Mouse (Mus musculus) midbrain, embryonic 15.5 days (tissue): Measurements from ENCODE around the gene Opn1sw. TPM values are rescaled to one million over a fixed set of nuclear protein-coding genes. Genes with fewer than 3 reads are reported as not detected.
A peak's percentile ranks its signal among the peaks of the same experiment; 100 is the strongest.

Source experiments
- ATAC-seq: fragments of 200-750 bp; cut with Nextera tagmentation; replicated peaks from 2 replicates; pipeline ENCODE4 v1.8.0; 2017; ENCODE audit warnings: moderate TSS enrichment
- H3K27ac ChIP-seq: fragments of 300-500 bp; sonication (generic); 2 replicates; pipeline ENCODE4 v1.5.1; 2015; ENCODE audit warnings: mild to moderate bottlenecking, inconsistent platforms
- H3K27me3 ChIP-seq: fragments of 300-500 bp; sonication (generic); replicated peaks from 2 replicates; pipeline ENCODE4 v1.6.1; 2015; ENCODE audit warnings: inconsistent platforms
- H3K36me3 ChIP-seq: fragments of 300-500 bp; sonication (generic); replicated peaks from 2 replicates; pipeline ENCODE4 v1.6.1; 2015; ENCODE audit warnings: inconsistent platforms
- H3K4me1 ChIP-seq: fragments of 300-500 bp; sonication (generic); 2 replicates; pipeline ENCODE4 v1.6.1; 2015; ENCODE audit warnings: inconsistent platforms
- H3K4me2 ChIP-seq: fragments of 300-500 bp; sonication (generic); 2 replicates; pipeline ENCODE4 v1.6.1; 2015; ENCODE audit warnings: inconsistent platforms, mild to moderate bottlenecking, moderate library complexity
- H3K4me3 ChIP-seq: fragments of 300-500 bp; sonication (generic); 2 replicates; pipeline ENCODE4 v1.5.1; 2015; ENCODE audit warnings: mild to moderate bottlenecking, inconsistent platforms
- H3K9ac ChIP-seq: fragments of 300-500 bp; sonication (generic); 2 replicates; pipeline ENCODE4 v1.6.1; 2015; ENCODE audit warnings: mild to moderate bottlenecking, inconsistent platforms
- H3K9me3 ChIP-seq: fragments of 300-500 bp; sonication (generic); 2 replicates; pipeline ENCODE4 v1.6.1; 2016; ENCODE audit warnings: inconsistent platforms
- WGBS: fragments of 180-500 bp; shearing (Covaris S2); methylation state at CpG from one replicate; pipeline ENCODE4 v1.1.7; 2015; ENCODE audit warnings: mixed read lengths; 5-methylcytosine and 5-hydroxymethylcytosine counted together
- polyA plus RNA-seq: library from polyadenylated mRNA; unstranded; fragments of >200 nt; fragmentation: Nextera tagmentation; extraction: Ambion mirVana; gene quantifications from 2 replicates; pipeline ENCODE4 v1.2.1, GENCODE M21; 2015

The Opn1sw gene
- polyA plus RNA-seq, 1 experiment from 2014 or later: 0.54 TPM

GRCm38 (mm10) chr6:29426331-29426730 is 38.1 kb upstream of the Opn1sw start:
- no peak overlapping the region for H3K4me2 ChIP-seq
- peaks cover 6% of the 10 kb centered on the region; the same call in 1 of the 2 replicates for H3K27me3 ChIP-seq
- no peak overlapping the region for H3K9ac ChIP-seq
- H3K36me3 ChIP-seq: no peaks in the 10 kb centered on the region
- no peaks in the 10 kb centered on the region for H3K4me1 ChIP-seq
- no peak overlapping the region for H3K27ac ChIP-seq
- no peaks in the 10 kb centered on the region for H3K9me3 ChIP-seq
- ATAC-seq: no peak
- WGBS: 83% methylated on average over 6 of the region's 6 CpGs
- no peak overlapping the region for H3K4me3 ChIP-seq

- Histone ChIP-seq H3K4me1 (no peaks in the 10 kb centered on the region), H3K4me2 (no peak overlapping the region), H3K27ac (no peak overlapping the region), H3K27me3 (no peaks in the 10 kb centered on the region), H3K9ac (no peak overlapping the region), H3K9me3 (no peaks in the 10 kb centered on the region), H3K4me3 (no peak overlapping the region), H3K36me3 (no peaks in the 10 kb centered on the region)
- 78% methylated on average over 8 of the region's 8 CpGs for WGBS
- ATAC-seq: no peak
Observed at GRCm38 (mm10) chr6:29425118-29425517, 36.9 kb upstream of the Opn1sw start.

GRCm38 (mm10) chr6:29420596-29420995 is 32.3 kb upstream of the Opn1sw start:
- no peak overlapping the region for H3K9ac ChIP-seq
- WGBS: 97% methylated on average over 2 of the region's 2 CpGs
- no peaks in the 10 kb centered on the region for H3K4me1 ChIP-seq
- H3K27me3 ChIP-seq: no peaks in the 10 kb centered on the region
- H3K4me2 ChIP-seq: no peak overlapping the region
- ATAC-seq: no peak
- no peak overlapping the region for H3K27ac ChIP-seq
- H3K4me3 ChIP-seq: no peak overlapping the region
- no peaks in the 10 kb centered on the region for H3K9me3 ChIP-seq
- H3K36me3 ChIP-seq: no peaks in the 10 kb centered on the region; the same call in 1 of the 2 replicates

- H3K9ac ChIP-seq: no peak overlapping the region
- H3K27me3 ChIP-seq: no peaks in the 10 kb centered on the region
- no peak overlapping the region for H3K4me2 ChIP-seq
- no peaks in the 10 kb centered on the region for H3K9me3 ChIP-seq
- no peak for ATAC-seq
- peaks cover 15% of the 10 kb centered on the region; the same call in 1 of the 2 replicates for H3K36me3 ChIP-seq
- no peaks in the 10 kb centered on the region for H3K4me1 ChIP-seq
- no peak overlapping the region for H3K27ac ChIP-seq
- WGBS: 84% methylated on average over 9 of the region's 9 CpGs
- no peak overlapping the region for H3K4me3 ChIP-seq
Observed at GRCm38 (mm10) chr6:29415446-29415845, 27.2 kb upstream of the Opn1sw start.

- H3K4me3 ChIP-seq: no peak overlapping the region
- H3K27me3 ChIP-seq: no peaks in the 10 kb centered on the region
- WGBS: 85% methylated on average over 6 of the region's 6 CpGs
- no peak overlapping the region for H3K4me2 ChIP-seq
- H3K9me3 ChIP-seq: no peaks in the 10 kb centered on the region
- ATAC-seq: no peak
- no peak overlapping the region for H3K9ac ChIP-seq
- peaks cover 16% of the 10 kb centered on the region; the same call in 1 of the 2 replicates for H3K36me3 ChIP-seq
- no peaks in the 10 kb centered on the region for H3K4me1 ChIP-seq
- no peak overlapping the region for H3K27ac ChIP-seq
Observed at GRCm38 (mm10) chr6:29406412-29406811, 18.1 kb upstream of the Opn1sw start.

- no peak for ATAC-seq
- WGBS: 6% methylated on average over 34 of the region's 34 CpGs
- Histone ChIP-seq H3K4me2 (peak overlapping the region; percentile 8; the same call in 1 of the 2 replicates), H3K9me3 (no peaks in the 10 kb centered on the region), H3K36me3 (peaks cover 3% of the 10 kb centered on the region; the same call in 1 of the 2 replicates), H3K4me1 (no peaks in the 10 kb centered on the region), H3K27me3 (no peaks in the 10 kb centered on the region), H3K4me3 (no peak overlapping the region), H3K9ac (no peak overlapping the region), H3K27ac (no peak overlapping the region)
Observed at GRCm38 (mm10) chr6:29402693-29403342, 14.6 kb upstream of the Opn1sw start.

- Histone ChIP-seq H3K4me3 (no peak overlapping the region), H3K27ac (no peak overlapping the region), H3K4me2 (no peak overlapping the region), H3K27me3 (0 out of 2 replicates have a peak, but pooled peaks cover 3% of the 10 kb centered on the region), H3K36me3 (no peaks in the 10 kb centered on the region), H3K4me1 (peaks cover 17% of the 10 kb centered on the region), H3K9ac (no peak overlapping the region), H3K9me3 (no peaks in the 10 kb centered on the region)
- ATAC-seq: no peak
- 66% methylated on average over 4 of the region's 4 CpGs for WGBS
Observed at GRCm38 (mm10) chr6:29399851-29400250, 11.6 kb upstream of the Opn1sw start.

GRCm38 (mm10) chr6:29397575-29397974 is 9.3 kb upstream of the Opn1sw start:
- 0 out of 2 replicates have a peak, but pooled peaks have one; percentile 24 for ATAC-seq
- no peak overlapping the region; the same call in 1 of the 2 replicates for H3K9ac ChIP-seq
- 5% methylated on average over 6 of the region's 6 CpGs for WGBS
- H3K4me3 ChIP-seq: peak overlapping the region; percentile 80
- H3K4me1 ChIP-seq: peaks cover 17% of the 10 kb centered on the region
- 0 out of 2 replicates have a peak overlapping the region, but pooled peaks have one; percentile 73 for H3K27ac ChIP-seq
- peaks cover 11% of the 10 kb centered on the region; the same call in 1 of the 2 replicates for H3K27me3 ChIP-seq
- no peaks in the 10 kb centered on the region for H3K36me3 ChIP-seq
- peak overlapping the region; percentile 89 for H3K4me2 ChIP-seq
- H3K9me3 ChIP-seq: no peaks in the 10 kb centered on the region

- Histone ChIP-seq H3K9ac (peak overlapping the region; percentile 77), H3K27me3 (peaks cover 11% of the 10 kb centered on the region; the same call in 1 of the 2 replicates), H3K36me3 (no peaks in the 10 kb centered on the region), H3K4me3 (peak overlapping the region; percentile 80), H3K9me3 (no peaks in the 10 kb centered on the region), H3K4me1 (peaks cover 17% of the 10 kb centered on the region), H3K4me2 (peak overlapping the region; percentile 89), H3K27ac (peak overlapping the region; percentile 73)
- peak; percentile 85 for ATAC-seq
- WGBS: under 1% methylated on average over 21 of the region's 24 CpGs
Observed at GRCm38 (mm10) chr6:29396714-29397540, 8.7 kb upstream of the Opn1sw start.

- Histone ChIP-seq H3K9ac (peak within 1 kb of the TSS; percentile 77), H3K27ac (peak within 1 kb of the TSS; percentile 73), H3K9me3 (no peaks in the 10 kb centered on the region), H3K36me3 (no peaks in the 10 kb centered on the region), H3K4me3 (peak within 1 kb of the TSS; percentile 80), H3K4me2 (peak within 1 kb of the TSS; percentile 89), H3K4me1 (peaks cover 17% of the 10 kb centered on the region), H3K27me3 (peaks cover 11% of the 10 kb centered on the region; the same call in 1 of the 2 replicates)
- peak; percentile 96 for ATAC-seq
- WGBS: under 1% methylated on average over 35 of the region's 49 CpGs
Observed at GRCm38 (mm10) chr6:29395910-29396713, 7.8 kb upstream of the Opn1sw start, which contains the start of gene Ccdc136. Gene Ccdc136 (plus strand): TSS chr6:29396309.

GRCm38 (mm10) chr6:29394286-29394685 is 6.0 kb upstream of the Opn1sw start:
- Histone ChIP-seq H3K4me3 (no peak overlapping the region), H3K9ac (no peak overlapping the region), H3K36me3 (no peaks in the 10 kb centered on the region), H3K27me3 (peaks cover 11% of the 10 kb centered on the region; the same call in 1 of the 2 replicates), H3K4me1 (peaks cover 17% of the 10 kb centered on the region), H3K9me3 (no peaks in the 10 kb centered on the region), H3K4me2 (no peak overlapping the region), H3K27ac (no peak overlapping the region)
- WGBS: 66% methylated on average over 1 of the region's 1 CpGs
- no peak for ATAC-seq
